Mouse (Mus musculus): Measurements from ENCODE around the gene Slc35c1.
"Not testable (repeated sequence)": the region's sequence is repeated elsewhere in the genome, so short reads cannot be mapped to it uniquely, and the experiment has no call there.

Gene Slc35c1

GRCm38 (mm10) chr2:92476580-92476979, 16.2 kb upstream of the Slc35c1 start:
- not testable (repeated sequence) for DNase-seq (ENCODE audit: low read depth, low spot score)

- no peak for DNase-seq (ENCODE audit: low read depth, low spot score)
Observed at GRCm38 (mm10) chr2:92475711-92476110, 15.4 kb upstream of the Slc35c1 start.

GRCm38 (mm10) chr2:92474920-92475319, 14.6 kb upstream of the Slc35c1 start:
- DNase-seq (ENCODE audit: low read depth, low spot score) = no peak

- no peak for DNase-seq (ENCODE audit: low read depth, low spot score)
Observed at GRCm38 (mm10) chr2:92471886-92472670, 11.7 kb upstream of the Slc35c1 start.

- no peak for DNase-seq (ENCODE audit: low read depth, low spot score)
Observed at GRCm38 (mm10) chr2:92464690-92465089, 4.4 kb upstream of the Slc35c1 start.

GRCm38 (mm10) chr2:92461215-92461614, 877 bp upstream of the Slc35c1 start:
- no peak for DNase-seq (ENCODE audit: low read depth, low spot score)

- DNase-seq (ENCODE audit: low read depth, low spot score) = peak; percentile 57
Observed at GRCm38 (mm10) chr2:92459141-92459920, 1.0 kb downstream of the Slc35c1 start.

- no peak for DNase-seq (ENCODE audit: low read depth, low spot score)
Observed at GRCm38 (mm10) chr2:92458481-92458880, 1.9 kb downstream of the Slc35c1 start.

- DNase-seq (ENCODE audit: low read depth, low spot score) = no peak
Observed at GRCm38 (mm10) chr2:92456970-92457530, 3.3 kb downstream of the Slc35c1 start.

GRCm38 (mm10) chr2:92455704-92456103, 4.6 kb downstream of the Slc35c1 start:
- DNase-seq (ENCODE audit: low read depth, low spot score) = no peak

GRCm38 (mm10) chr2:92454166-92454565, 6.2 kb downstream of the Slc35c1 start:
- no peak for DNase-seq (ENCODE audit: low read depth, low spot score)

- no peak for DNase-seq (ENCODE audit: low read depth, low spot score)
Observed at GRCm38 (mm10) chr2:92451126-92451525, 9.2 kb downstream of the Slc35c1 start.

- no peak for DNase-seq (ENCODE audit: low read depth, low spot score)
Observed at GRCm38 (mm10) chr2:92447121-92447740, 13.1 kb downstream of the Slc35c1 start.

GRCm38 (mm10) chr2:92446656-92447055, 13.7 kb downstream of the Slc35c1 start:
- no peak for DNase-seq (ENCODE audit: low read depth, low spot score)

- no peak for DNase-seq (ENCODE audit: low read depth, low spot score)
Observed at GRCm38 (mm10) chr2:92445890-92446289, 14.4 kb downstream of the Slc35c1 start.

GRCm38 (mm10) chr2:92444376-92444775, 16.0 kb downstream of the Slc35c1 start:
- no peak for DNase-seq (ENCODE audit: low read depth, low spot score)

- no peak for DNase-seq (ENCODE audit: low read depth, low spot score)
Observed at GRCm38 (mm10) chr2:92443313-92443712, 17.0 kb downstream of the Slc35c1 start.

GRCm38 (mm10) chr2:92442419-92443001, 17.8 kb downstream of the Slc35c1 start:
- DNase-seq (ENCODE audit: low read depth, low spot score) = no peak

- no peak for DNase-seq (ENCODE audit: low read depth, low spot score)
Observed at GRCm38 (mm10) chr2:92440432-92440831, 19.9 kb downstream of the Slc35c1 start.

GRCm38 (mm10) chr2:92438567-92438966, 21.8 kb downstream of the Slc35c1 start:
- no peak for DNase-seq (ENCODE audit: low read depth, low spot score)

- no peak for DNase-seq (ENCODE audit: low read depth, low spot score)
Observed at GRCm38 (mm10) chr2:92437875-92438274, 22.5 kb downstream of the Slc35c1 start.

GRCm38 (mm10) chr2:92437366-92437765, 23.0 kb downstream of the Slc35c1 start:
- no peak for DNase-seq (ENCODE audit: low read depth, low spot score)

Measured in retina, adult 2 months (tissue).